Mouse (Mus musculus) neural tube, embryonic 12.5 days (tissue): ENCODE measurements around the gene Gltp. TPM values are rescaled to one million over a fixed set of nuclear protein-coding genes. Genes with fewer than 3 reads are reported as not detected.
A peak's percentile ranks its signal among the peaks of the same experiment; 100 is the strongest.

Source experiments
- ATAC-seq: fragments of 200-750 bp; cut with Nextera tagmentation; 2 replicates; pipeline ENCODE4 v1.8.0; 2017; ENCODE audit warnings: low read depth, mild to moderate bottlenecking, moderate TSS enrichment, moderate library complexity; ENCODE audit not compliant: low FRiP score
- H3K27ac ChIP-seq: fragments of 300-500 bp; sonication (generic); 2 replicates; pipeline ENCODE4 v1.5.1; 2016
- H3K27me3 ChIP-seq: fragments of 300-500 bp; sonication (generic); replicated peaks from 2 replicates; pipeline ENCODE4 v1.6.1; 2016; ENCODE audit warnings: mild to moderate bottlenecking
- H3K36me3 ChIP-seq: fragments of 300-500 bp; sonication (generic); 2 replicates; pipeline ENCODE4 v1.6.1; 2016; ENCODE audit warnings: mild to moderate bottlenecking
- H3K4me1 ChIP-seq: fragments of 300-500 bp; sonication (generic); 2 replicates; pipeline ENCODE4 v1.6.1; 2016
- H3K4me2 ChIP-seq: fragments of 300-500 bp; sonication (generic); replicated peaks from 2 replicates; pipeline ENCODE4 v1.6.1; 2016; ENCODE audit warnings: mild to moderate bottlenecking
- H3K4me3 ChIP-seq: fragments of 300-500 bp; sonication (generic); 2 replicates; pipeline ENCODE4 v1.5.1; 2016
- H3K9ac ChIP-seq: fragments of 300-500 bp; sonication (generic); 2 replicates; pipeline ENCODE4 v1.6.1; 2016; ENCODE audit warnings: mild to moderate bottlenecking
- H3K9me3 ChIP-seq: fragments of 300-500 bp; sonication (generic); 2 replicates; pipeline ENCODE4 v1.6.1; 2016; ENCODE audit warnings: mild to moderate bottlenecking
- WGBS: fragments of 180-500 bp; shearing (Covaris S2); methylation state at CpG from one replicate; pipeline ENCODE4 v1.1.7; 2016; 5-methylcytosine and 5-hydroxymethylcytosine counted together
- polyA plus RNA-seq: library from polyadenylated mRNA; unstranded; fragments of >200 nt; fragmentation: Nextera tagmentation; extraction: Ambion mirVana; gene quantifications from 2 replicates; pipeline ENCODE4 v1.2.1, GENCODE M21; 2016

The Gltp gene
- polyA plus RNA-seq, 1 experiment from 2014 or later: 61.0 TPM

- Histone ChIP-seq H3K36me3 (no peaks in the 10 kb centered on the region), H3K4me3 (no peak overlapping the region), H3K4me1 (peaks cover 17% of the 10 kb centered on the region), H3K4me2 (no peak overlapping the region), H3K27me3 (peaks cover 25% of the 10 kb centered on the region), H3K9ac (no peak overlapping the region; the same call in 1 of the 2 replicates), H3K9me3 (no peaks in the 10 kb centered on the region), H3K27ac (no peak overlapping the region)
- ATAC-seq: no peak
- 40% methylated on average over 14 of the region's 14 CpGs for whole genome bisulfite sequencing
Measured at GRCm38 (mm10) chr5:114651002-114651401, 39.8 kb downstream of the Gltp start.

GRCm38 (mm10) chr5:114648728-114649311 is 42.0 kb downstream of the Gltp start:
- H3K9ac ChIP-seq: no peak overlapping the region
- H3K36me3 ChIP-seq: no peaks in the 10 kb centered on the region
- no peak overlapping the region for H3K4me2 ChIP-seq
- H3K27ac ChIP-seq: no peak overlapping the region
- H3K9me3 ChIP-seq: no peaks in the 10 kb centered on the region
- 77% methylated on average over 11 of the region's 11 CpGs for WGBS
- no peak for ATAC-seq
- H3K27me3 ChIP-seq: peaks cover 16% of the 10 kb centered on the region
- peaks cover 17% of the 10 kb centered on the region for H3K4me1 ChIP-seq
- no peak overlapping the region for H3K4me3 ChIP-seq

- 3% methylated on average over 27 of the region's 27 CpGs for WGBS
- Histone ChIP-seq H3K36me3 (no peaks in the 10 kb centered on the region), H3K9ac (0 out of 2 replicates have a peak overlapping the region, but pooled peaks have one; percentile 26), H3K27me3 (peaks cover 16% of the 10 kb centered on the region), H3K27ac (no peak overlapping the region), H3K4me2 (peak overlapping the region; percentile 61), H3K4me3 (peak overlapping the region; percentile 18), H3K9me3 (no peaks in the 10 kb centered on the region), H3K4me1 (peaks cover 17% of the 10 kb centered on the region)
- peak; percentile 55 for ATAC-seq
Measured at GRCm38 (mm10) chr5:114647211-114647974, 43.4 kb downstream of the Gltp start.

GRCm38 (mm10) chr5:114645916-114646315 is 44.9 kb downstream of the Gltp start:
- 86% methylated on average over 5 of the region's 5 CpGs for WGBS
- ATAC-seq: no peak

GRCm38 (mm10) chr5:114644918-114645317 is 45.9 kb downstream of the Gltp start:
- no peak overlapping the region for H3K27ac ChIP-seq
- H3K36me3 ChIP-seq: no peaks in the 10 kb centered on the region
- no peak overlapping the region for H3K9ac ChIP-seq
- no peak overlapping the region for H3K4me3 ChIP-seq
- 51% methylated on average over 6 of the region's 6 CpGs for WGBS
- H3K27me3 ChIP-seq: peaks cover 11% of the 10 kb centered on the region
- no peak for ATAC-seq
- no peaks in the 10 kb centered on the region for H3K9me3 ChIP-seq
- peaks cover 11% of the 10 kb centered on the region for H3K4me1 ChIP-seq
- H3K4me2 ChIP-seq: no peak overlapping the region

More at GRCm38 (mm10) chr5:114645916-114646315, 44.9 kb downstream of the Gltp start:
- H3K9me3 ChIP-seq: no peaks in the 10 kb centered on the region
- peaks cover 13% of the 10 kb centered on the region for H3K27me3 ChIP-seq
- H3K9ac ChIP-seq: no peak overlapping the region
- peaks cover 13% of the 10 kb centered on the region for H3K4me1 ChIP-seq
- no peak overlapping the region for H3K4me3 ChIP-seq
- no peaks in the 10 kb centered on the region for H3K36me3 ChIP-seq
- no peak overlapping the region for H3K27ac ChIP-seq
- H3K4me2 ChIP-seq: no peak overlapping the region

GRCm38 (mm10) chr5:114640809-114641208 is 50.0 kb downstream of the Gltp start:
- no peaks in the 10 kb centered on the region for H3K36me3 ChIP-seq
- no peak overlapping the region for H3K4me2 ChIP-seq
- 71% methylated on average over 10 of the region's 10 CpGs for WGBS
- H3K27ac ChIP-seq: no peak overlapping the region
- H3K9me3 ChIP-seq: no peaks in the 10 kb centered on the region
- H3K9ac ChIP-seq: no peak overlapping the region
- H3K27me3 ChIP-seq: peaks cover 6% of the 10 kb centered on the region; the same call in 1 of the 2 replicates
- H3K4me3 ChIP-seq: no peak overlapping the region
- peaks cover 7% of the 10 kb centered on the region for H3K4me1 ChIP-seq
- ATAC-seq: no peak

- Histone ChIP-seq H3K27me3 (peaks cover 6% of the 10 kb centered on the region; the same call in 1 of the 2 replicates), H3K36me3 (no peaks in the 10 kb centered on the region), H3K4me2 (peak overlapping the region; percentile 50), H3K4me3 (no peak overlapping the region), H3K9me3 (no peaks in the 10 kb centered on the region), H3K4me1 (peaks cover 7% of the 10 kb centered on the region), H3K27ac (no peak overlapping the region), H3K9ac (no peak overlapping the region)
- ATAC-seq: peak; percentile 37; the same call in 1 of the 2 replicates
- 35% methylated on average over 7 of the region's 7 CpGs for WGBS
Measured at GRCm38 (mm10) chr5:114639645-114639957, 51.2 kb downstream of the Gltp start.

GRCm38 (mm10) chr5:114638769-114639644 is 51.8 kb downstream of the Gltp start:
- Histone ChIP-seq H3K36me3 (no peaks in the 10 kb centered on the region), H3K27ac (no peak overlapping the region), H3K4me2 (peak overlapping the region; percentile 50), H3K9me3 (no peaks in the 10 kb centered on the region), H3K4me3 (0 out of 2 replicates have a peak overlapping the region, but pooled peaks have one; percentile 7), H3K9ac (0 out of 2 replicates have a peak overlapping the region, but pooled peaks have one; percentile 21), H3K27me3 (peaks cover 6% of the 10 kb centered on the region; the same call in 1 of the 2 replicates), H3K4me1 (peaks cover 7% of the 10 kb centered on the region)
- peak; percentile 72; the same call in 1 of the 2 replicates for ATAC-seq
- WGBS: 16% methylated on average over 22 of the region's 22 CpGs

- no peak for ATAC-seq
- peaks cover 7% of the 10 kb centered on the region for H3K4me1 ChIP-seq
- WGBS: 80% methylated on average over 25 of the region's 25 CpGs
- H3K4me3 ChIP-seq: no peak overlapping the region
- no peak overlapping the region for H3K4me2 ChIP-seq
- no peak overlapping the region for H3K27ac ChIP-seq
- no peaks in the 10 kb centered on the region for H3K9me3 ChIP-seq
- no peaks in the 10 kb centered on the region for H3K36me3 ChIP-seq
- peaks cover 6% of the 10 kb centered on the region; the same call in 1 of the 2 replicates for H3K27me3 ChIP-seq
- H3K9ac ChIP-seq: no peak overlapping the region
Measured at GRCm38 (mm10) chr5:114636091-114636490, 54.7 kb downstream of the Gltp start.

GRCm38 (mm10) chr5:114631336-114631735 is 59.4 kb downstream of the Gltp start:
- H3K4me1 ChIP-seq: no peaks in the 10 kb centered on the region
- H3K4me3 ChIP-seq: no peak overlapping the region
- ATAC-seq: no peak
- no peak overlapping the region for H3K9ac ChIP-seq
- no peaks in the 10 kb centered on the region for H3K27me3 ChIP-seq
- WGBS: 58% methylated on average over 2 of the region's 2 CpGs
- no peaks in the 10 kb centered on the region for H3K9me3 ChIP-seq
- H3K36me3 ChIP-seq: no peaks in the 10 kb centered on the region
- no peak overlapping the region for H3K27ac ChIP-seq
- no peak overlapping the region for H3K4me2 ChIP-seq

GRCm38 (mm10) chr5:114625590-114625989 is 65.2 kb downstream of the Gltp start:
- H3K4me3 ChIP-seq: no peak overlapping the region
- no peaks in the 10 kb centered on the region for H3K9me3 ChIP-seq
- H3K27ac ChIP-seq: no peak overlapping the region
- no peak overlapping the region for H3K9ac ChIP-seq
- H3K4me1 ChIP-seq: no peaks in the 10 kb centered on the region
- WGBS: 20% methylated on average over 3 of the region's 3 CpGs
- no peak for ATAC-seq
- no peaks in the 10 kb centered on the region for H3K27me3 ChIP-seq
- no peaks in the 10 kb centered on the region for H3K36me3 ChIP-seq
- no peak overlapping the region for H3K4me2 ChIP-seq

GRCm38 (mm10) chr5:114620305-114620704 is 70.5 kb downstream of the Gltp start:
- Histone ChIP-seq H3K4me2 (no peak overlapping the region), H3K27ac (no peak overlapping the region), H3K9ac (no peak overlapping the region), H3K4me1 (no peaks in the 10 kb centered on the region), H3K36me3 (no peaks in the 10 kb centered on the region), H3K27me3 (no peaks in the 10 kb centered on the region), H3K4me3 (no peak overlapping the region), H3K9me3 (no peaks in the 10 kb centered on the region)
- no peak for ATAC-seq
- WGBS: 42% methylated on average over 6 of the region's 6 CpGs
